Mouse (Mus musculus): ENCODE measurements around the gene Rgs8. TPM values are rescaled to one million over a fixed set of nuclear protein-coding genes. Genes with fewer than 3 reads are reported as not detected.

Gene Rgs8
- polyA plus RNA-seq, 1 experiment: 0.70 TPM

GRCm38 (mm10) chr1:153712633-153713032 is 59.8 kb downstream of the Rgs8 start:
- Histone ChIP-seq H3K4me1 (ENCODE audit: control insufficient read depth, insufficient read depth, low read length) (no peaks in the 10 kb centered on the region), H3K4me3 (replicated peaks; ENCODE audit: control insufficient read depth, low read depth, low read length) (no peak overlapping the region), H3K27ac (ENCODE audit: control insufficient read depth, insufficient read depth, low read depth, low read length, poor library complexity) (no peak overlapping the region)
- 75% methylated on average over 2 of the region's 2 CpGs for WGBS
- TF ChIP-seq POLR2A (IDR thresholded peaks at IDR 0.05; ENCODE audit: borderline replicate concordance, control insufficient read depth, low read depth, low read length) (no peak), CTCF (IDR thresholded peaks at IDR 0.05; ENCODE audit: control insufficient read depth, insufficient read depth, low read length) (no peak)

GRCm38 (mm10) chr1:153717990-153718389 is 65.2 kb downstream of the Rgs8 start:
- 70% methylated on average over 1 of the region's 1 CpGs for WGBS
- TF ChIP-seq POLR2A (IDR thresholded peaks at IDR 0.05; ENCODE audit: borderline replicate concordance, control insufficient read depth, low read depth, low read length) (no peak), CTCF (IDR thresholded peaks at IDR 0.05; ENCODE audit: control insufficient read depth, insufficient read depth, low read length) (no peak)

GRCm38 (mm10) chr1:153720935-153721334 is 68.1 kb downstream of the Rgs8 start:
- TF ChIP-seq POLR2A (IDR thresholded peaks at IDR 0.05; ENCODE audit: borderline replicate concordance, control insufficient read depth, low read depth, low read length): no peak
- no peak for TF ChIP-seq CTCF (IDR thresholded peaks at IDR 0.05; ENCODE audit: control insufficient read depth, insufficient read depth, low read length)
- Histone ChIP-seq H3K27ac (ENCODE audit: control insufficient read depth, insufficient read depth, low read depth, low read length, poor library complexity) (no peak overlapping the region), H3K4me1 (ENCODE audit: control insufficient read depth, insufficient read depth, low read length) (no peaks in the 10 kb centered on the region), H3K4me3 (replicated peaks; ENCODE audit: control insufficient read depth, low read depth, low read length) (no peak overlapping the region)
- 77% methylated on average over 7 of the region's 7 CpGs for WGBS

More at GRCm38 (mm10) chr1:153717990-153718389, 65.2 kb downstream of the Rgs8 start:
- Histone ChIP-seq H3K27ac (ENCODE audit: control insufficient read depth, insufficient read depth, low read depth, low read length, poor library complexity) (no peak overlapping the region), H3K4me3 (replicated peaks; ENCODE audit: control insufficient read depth, low read depth, low read length) (no peak overlapping the region), H3K4me1 (ENCODE audit: control insufficient read depth, insufficient read depth, low read length) (no peaks in the 10 kb centered on the region)

- WGBS: 77% methylated on average over 9 of the region's 9 CpGs
Observed at GRCm38 (mm10) chr1:153721565-153722310, 68.9 kb downstream of the Rgs8 start.

GRCm38 (mm10) chr1:153723426-153723825 is 70.6 kb downstream of the Rgs8 start:
- Histone ChIP-seq H3K4me1 (ENCODE audit: control insufficient read depth, insufficient read depth, low read length) (no peaks in the 10 kb centered on the region), H3K27ac (ENCODE audit: control insufficient read depth, insufficient read depth, low read depth, low read length, poor library complexity) (no peak overlapping the region), H3K4me3 (replicated peaks; ENCODE audit: control insufficient read depth, low read depth, low read length) (no peak overlapping the region)
- no peak for TF ChIP-seq CTCF (IDR thresholded peaks at IDR 0.05; ENCODE audit: control insufficient read depth, insufficient read depth, low read length)
- TF ChIP-seq POLR2A (IDR thresholded peaks at IDR 0.05; ENCODE audit: borderline replicate concordance, control insufficient read depth, low read depth, low read length): no peak
- 69% methylated on average over 9 of the region's 9 CpGs for WGBS

More at GRCm38 (mm10) chr1:153721565-153722310, 68.9 kb downstream of the Rgs8 start:
- Histone ChIP-seq H3K27ac (ENCODE audit: control insufficient read depth, insufficient read depth, low read depth, low read length, poor library complexity) (no peak overlapping the region), H3K4me3 (replicated peaks; ENCODE audit: control insufficient read depth, low read depth, low read length) (no peak overlapping the region), H3K4me1 (ENCODE audit: control insufficient read depth, insufficient read depth, low read length) (no peaks in the 10 kb centered on the region)
- TF ChIP-seq POLR2A (IDR thresholded peaks at IDR 0.05; ENCODE audit: borderline replicate concordance, control insufficient read depth, low read depth, low read length) (no peak), CTCF (IDR thresholded peaks at IDR 0.05; ENCODE audit: control insufficient read depth, insufficient read depth, low read length) (no peak)

- TF ChIP-seq POLR2A (IDR thresholded peaks at IDR 0.05; ENCODE audit: borderline replicate concordance, control insufficient read depth, low read depth, low read length) (no peak), CTCF (IDR thresholded peaks at IDR 0.05; ENCODE audit: control insufficient read depth, insufficient read depth, low read length) (no peak)
- 89% methylated on average over 16 of the region's 16 CpGs for WGBS
- no peak overlapping the region for H3K27ac ChIP-seq (ENCODE audit: control insufficient read depth, insufficient read depth, low read depth, low read length, poor library complexity)
- H3K4me3 ChIP-seq (replicated peaks; ENCODE audit: control insufficient read depth, low read depth, low read length): no peak overlapping the region
- H3K4me1 ChIP-seq (ENCODE audit: control insufficient read depth, insufficient read depth, low read length): no peaks in the 10 kb centered on the region
Observed at GRCm38 (mm10) chr1:153726636-153727035, 73.8 kb downstream of the Rgs8 start.

- Histone ChIP-seq H3K4me3 (replicated peaks; ENCODE audit: control insufficient read depth, low read depth, low read length) (no peak overlapping the region), H3K4me1 (ENCODE audit: control insufficient read depth, insufficient read depth, low read length) (no peaks in the 10 kb centered on the region), H3K27ac (ENCODE audit: control insufficient read depth, insufficient read depth, low read depth, low read length, poor library complexity) (no peak overlapping the region)
- no peak for TF ChIP-seq POLR2A (IDR thresholded peaks at IDR 0.05; ENCODE audit: borderline replicate concordance, control insufficient read depth, low read depth, low read length)
- 70% methylated on average over 2 of the region's 2 CpGs for WGBS
Observed at GRCm38 (mm10) chr1:153729806-153730205, 77.0 kb downstream of the Rgs8 start.

- TF ChIP-seq CTCF (IDR thresholded peaks at IDR 0.05; ENCODE audit: control insufficient read depth, insufficient read depth, low read length): no peak
- no peak for TF ChIP-seq POLR2A (IDR thresholded peaks at IDR 0.05; ENCODE audit: borderline replicate concordance, control insufficient read depth, low read depth, low read length)
- H3K4me3 ChIP-seq (replicated peaks; ENCODE audit: control insufficient read depth, low read depth, low read length): no peak overlapping the region
- H3K4me1 ChIP-seq (ENCODE audit: control insufficient read depth, insufficient read depth, low read length): no peaks in the 10 kb centered on the region
- H3K27ac ChIP-seq (ENCODE audit: control insufficient read depth, insufficient read depth, low read depth, low read length, poor library complexity): no peak overlapping the region
- 77% methylated on average over 3 of the region's 3 CpGs for WGBS
Observed at GRCm38 (mm10) chr1:153730671-153731070, 77.8 kb downstream of the Rgs8 start.
